Mouse (Mus musculus): ENCODE data around the gene Ino80e.
"Not testable (repeated sequence)": the region's sequence is repeated elsewhere in the genome, so short reads cannot be mapped to it uniquely, and the experiment has no call there.

Gene Ino80e

GRCm38 (mm10) chr7:126862147-126862784, at the start of gene Ino80e:
TSS of gene Ino80e (minus strand) at chr7:126862377.
- DNase-seq (ENCODE audit: low spot score in 2 of 2) = peak; percentile 88 to 96

- DNase-seq (ENCODE audit: low spot score in 2 of 2) = no peak
Measured at GRCm38 (mm10) chr7:126905590-126905989, 43.4 kb upstream of the Ino80e start.

GRCm38 (mm10) chr7:126899781-126900180, 37.6 kb upstream of the Ino80e start:
- DNase-seq (ENCODE audit: low spot score in 2 of 2) = not testable (repeated sequence)

- peak; percentile 73 to 94 for DNase-seq (ENCODE audit: low spot score in 2 of 2)
Measured at GRCm38 (mm10) chr7:126898102-126898990, 36.2 kb upstream of the Ino80e start.

GRCm38 (mm10) chr7:126897390-126898101, 35.4 kb upstream of the Ino80e start:
- peak in 1 of 2 experiments; percentile 30 for DNase-seq (ENCODE audit: low spot score in 2 of 2)

GRCm38 (mm10) chr7:126896912-126897311, 34.7 kb upstream of the Ino80e start:
- DNase-seq (ENCODE audit: low spot score in 2 of 2) = no peak

- no peak for DNase-seq (ENCODE audit: low spot score in 2 of 2)
Measured at GRCm38 (mm10) chr7:126888852-126889251, 26.7 kb upstream of the Ino80e start.

GRCm38 (mm10) chr7:126887281-126887680, 25.1 kb upstream of the Ino80e start:
- no peak for DNase-seq (ENCODE audit: low spot score in 2 of 2)

- DNase-seq (ENCODE audit: low spot score in 2 of 2) = peak; percentile 98
Measured at GRCm38 (mm10) chr7:126884286-126885164, 22.3 kb upstream of the Ino80e start, which contains the start of gene Taok2. TSS of gene Taok2 (minus strand) at chr7:126884703.

GRCm38 (mm10) chr7:126883731-126884181, 21.6 kb upstream of the Ino80e start:
- DNase-seq (ENCODE audit: low spot score in 2 of 2) = no peak

GRCm38 (mm10) chr7:126881040-126881439, 18.9 kb upstream of the Ino80e start:
- no peak for DNase-seq (ENCODE audit: low spot score in 2 of 2)

- no peak for DNase-seq (ENCODE audit: low spot score in 2 of 2)
Measured at GRCm38 (mm10) chr7:126877239-126877638, 15.1 kb upstream of the Ino80e start.

GRCm38 (mm10) chr7:126870520-126870891, 8.3 kb upstream of the Ino80e start:
- no peak for DNase-seq (ENCODE audit: low spot score in 2 of 2)

GRCm38 (mm10) chr7:126869780-126870519, 7.8 kb upstream of the Ino80e start:
- no peak for DNase-seq (ENCODE audit: low spot score in 2 of 2)

- DNase-seq (ENCODE audit: low spot score in 2 of 2) = no peak
Measured at GRCm38 (mm10) chr7:126868003-126868402, 5.8 kb upstream of the Ino80e start.

GRCm38 (mm10) chr7:126867534-126867933, 5.4 kb upstream of the Ino80e start:
- no peak for DNase-seq (ENCODE audit: low spot score in 2 of 2)

GRCm38 (mm10) chr7:126863791-126864190, 1.6 kb upstream of the Ino80e start:
- no peak for DNase-seq (ENCODE audit: low spot score in 2 of 2)

- DNase-seq (ENCODE audit: low spot score in 2 of 2) = peak; percentile 81 to 93
Measured at GRCm38 (mm10) chr7:126861429-126862130, 597 bp downstream of the Ino80e start, which contains the start of gene Hirip3. TSS of gene Hirip3 (plus strand) at chr7:126861972.

- DNase-seq (ENCODE audit: low spot score in 2 of 2) = no peak
Measured at GRCm38 (mm10) chr7:126860987-126861386, 1.2 kb downstream of the Ino80e start.

Measured in left cerebral cortex, adult 9 months (tissue).